Mouse (Mus musculus) heart, adult 2 months (tissue): ENCODE measurements at regions not wholly inside any gene's neighbourhood (a gene's known extent, or its start where the extent isn't known, plus 50 kb on each side); places are given as distances from the start of the nearest gene placed in this dataset.

Experiments used
- CTCF ChIP-seq: fragments of 200-600 bp; IDR thresholded peaks from 2 replicates; pipeline ENCODE4 v1.8.1; 2022; ENCODE audit warnings: antibody characterized with exemption, mild to moderate bottlenecking, moderate library complexity
- EP300 ChIP-seq: fragments of 200-500 bp; IDR thresholded peaks from 2 replicates; pipeline ENCODE4 v1.6.1; 2011; ENCODE audit warnings: low read depth, low read length, control low read depth; ENCODE audit not compliant: insufficient read depth

- TF ChIP-seq EP300 (no peak), CTCF (no peak)
These were observed 95.5 kb upstream of the 1700016C15Rik start for GRCm38 (mm10) chr1:177633966-177634602.
